In the genomic region with DNA sequence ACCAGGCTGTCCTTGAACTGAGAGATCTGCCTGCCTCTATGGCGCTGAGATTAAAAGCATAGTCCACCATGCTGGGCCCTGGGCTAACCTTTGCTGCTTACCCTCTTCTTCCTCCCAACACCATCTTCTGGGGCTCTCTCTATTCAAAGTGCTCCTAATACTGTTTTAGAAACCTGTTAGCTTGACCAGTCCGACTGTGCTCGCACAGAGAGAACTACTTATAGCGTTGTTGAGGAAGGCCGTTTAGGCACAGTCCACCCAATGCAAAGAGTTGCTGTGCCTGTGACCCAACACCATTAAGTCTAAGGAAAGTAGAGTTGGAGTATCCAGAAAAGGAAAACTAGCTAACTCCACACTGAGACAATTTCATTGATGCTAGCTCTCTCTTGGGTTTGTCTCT, we compare ENCODE assay signal across 8 mouse cellular contexts. TPM values are rescaled to one million over a fixed set of nuclear protein-coding genes. Genes with fewer than 3 reads are reported as not detected.
DNase-seq lines count a peak whose midpoint lies in the region; ATAC-seq and TF ChIP-seq lines count a peak whose summit lies in the region.

No protein-coding gene starts in this region.

- no peak for ATAC-seq in hindbrain, embryonic 12.5 days (ENCODE audit: low FRiP score)
- ATAC-seq in megakaryocyte progenitor cell, adult 5-6 weeks (replicated peaks; ENCODE audit: poor library complexity) = no peak

- peak overlapping the region; percentile 81 for H3K27ac ChIP-seq in kidney, adult 2 months (ENCODE audit: insufficient read depth, low read depth, low read length)
- peak overlapping the region; percentile 88 for H3K27ac ChIP-seq in brown adipose tissue, adult 24 weeks (replicated peaks; ENCODE audit: low read depth, low read length)
- H3K27ac ChIP-seq in hindbrain, embryonic 12.5 days = 0 out of 2 replicates have a peak overlapping the region, but pooled peaks have one; percentile 71
- H3K27ac ChIP-seq in macrophage = peak overlapping the region; percentile 36

- no peaks in the 10 kb centered on the region for H3K36me3 ChIP-seq in kidney, adult 2 months (ENCODE audit: control insufficient read depth, insufficient read depth, low read length)
- no peaks in the 10 kb centered on the region for H3K36me3 ChIP-seq in hindbrain, embryonic 12.5 days
- no peaks in the 10 kb centered on the region for H3K36me3 ChIP-seq in macrophage (ENCODE audit: inconsistent target)

- no peak for DNase-seq in kidney, adult 2 months
- no peak for DNase-seq in kidney, postnatal 4 days
- DNase-seq in layer of hippocampus, adult 9-10 months (ENCODE audit: low spot score) = no peak
- DNase-seq in yolk sac, embryonic 10.5 days (ENCODE audit: low spot score) = no peak

- TF ChIP-seq POLR2A in kidney, adult 2 months (IDR thresholded peaks at IDR 0.05; ENCODE audit: low read depth, low read length) = no peak

- no peaks in the 10 kb centered on the region for H3K79me2 ChIP-seq in macrophage (ENCODE audit: inconsistent target)

- no peaks in the 10 kb centered on the region for H3K9me3 ChIP-seq in hindbrain, embryonic 12.5 days (replicated peaks)

- no peak overlapping the region for H3K4me2 ChIP-seq in hindbrain, embryonic 12.5 days (replicated peaks)

- no peak for TF ChIP-seq CTCF in kidney, adult 2 months (conservative IDR thresholded peaks at IDR 0.05; ENCODE audit: insufficient read depth, insufficient read length, low read depth, low read length)

- peaks cover 25% of the 10 kb centered on the region for H3K4me1 ChIP-seq in kidney, adult 2 months (ENCODE audit: control insufficient read depth, insufficient read depth, low read length)
- peaks cover 24% of the 10 kb centered on the region for H3K4me1 ChIP-seq in brown adipose tissue, adult 24 weeks (ENCODE audit: control insufficient read depth, insufficient read depth, insufficient read length, low read length)
- H3K4me1 ChIP-seq in hindbrain, embryonic 12.5 days = peaks cover 53% of the 10 kb centered on the region

- H3K9ac ChIP-seq in hindbrain, embryonic 12.5 days = no peak overlapping the region

- no peaks in the 10 kb centered on the region for H3K27me3 ChIP-seq in kidney, adult 2 months (replicated peaks; ENCODE audit: control insufficient read depth, insufficient read depth, low read length)
- no peaks in the 10 kb centered on the region for H3K27me3 ChIP-seq in hindbrain, embryonic 12.5 days

- no peak overlapping the region for H3K4me3 ChIP-seq in kidney, adult 2 months (ENCODE audit: insufficient read depth, low read depth, low read length)
- H3K4me3 ChIP-seq in brown adipose tissue, adult 24 weeks (ENCODE audit: insufficient read depth, low read depth, low read length) = no peak overlapping the region
- no peak overlapping the region for H3K4me3 ChIP-seq in hindbrain, embryonic 12.5 days
- H3K4me3 ChIP-seq in macrophage (ENCODE audit: inconsistent target) = no peak overlapping the region

- 87% methylated on average over 5 of the region's 5 CpGs for WGBS in kidney, adult 2 months
- 95% methylated on average over 5 of the region's 5 CpGs for WGBS in hindbrain, embryonic 12.5 days
- 94% methylated on average over 5 of the region's 5 CpGs for WGBS in macrophage (ENCODE audit: missing documents)

RNA-seq across cellular contexts. Expression of a gene that starts 7.2 kb away (rescaled TPM):
- 23.5 and 24.5 TPM in 2 replicates for polyA plus RNA-seq in kidney, adult 2 months (2012; rRNA removed)
- 36.3 and 40.8 TPM in 2 replicates for polyA plus RNA-seq in brown adipose tissue, adult 24 weeks (2012; ENCODE audit: insufficient read depth, insufficient read length, missing spikeins)
- 38.8 and 40.4 TPM in 2 replicates for polyA plus RNA-seq in hindbrain, embryonic 12.5 days (2016; fragmentation: Nextera tagmentation; extraction: Ambion mirVana)
- 100 to 1,000 TPM in 4 of 26 experiments, 10 to 100 TPM in 22; 26.6 to 124 (median 61.3) TPM for total RNA-seq in macrophage (2018; cell fraction: chromatin; rRNA removed)
- 10 to 100 TPM; 35.5 to 64.0 (median 51.6) TPM for total RNA-seq in macrophage (2018; cell fraction: cytosol; rRNA removed)
- total RNA-seq in macrophage (2018; cell fraction: nucleus; rRNA removed) = 100 to 1,000 TPM in 7 of 26 experiments, 10 to 100 TPM in 19; 40.3 to 121 (median 76.1) TPM
- 40.0 to 80.9 TPM (median 44.0 TPM) in 3 replicates for polyA plus RNA-seq in macrophage (2018)
- 60.8 and 62.0 TPM in 2 replicates for total RNA-seq in megakaryocyte progenitor cell, adult 5-6 weeks (2015)
- 76.3 and 99.9 TPM in 2 replicates for total RNA-seq in megakaryocyte progenitor cell, adult 5-6 weeks (2017)

RNA-seq across cellular contexts. Expression of a gene that starts 13.0 kb away (rescaled TPM):
- 140 and 155 TPM in 2 replicates for polyA plus RNA-seq in kidney, adult 2 months (2012; rRNA removed)
- polyA plus RNA-seq in brown adipose tissue, adult 24 weeks (2012; ENCODE audit: insufficient read depth, insufficient read length, missing spikeins) = 78.3 and 90.9 TPM in 2 replicates
- polyA plus RNA-seq in hindbrain, embryonic 12.5 days (2016; fragmentation: Nextera tagmentation; extraction: Ambion mirVana) = 1.2 and 1.3 TPM in 2 replicates
- 10 to 100 TPM in 3 of 26 experiments, 1 to 10 TPM in 19, under 1 TPM in 2, not detected in 2; 0.22 to 19.5 (median 1.8) TPM for total RNA-seq in macrophage (2018; cell fraction: chromatin; rRNA removed)
- 10 to 100 TPM in 3 of 26 experiments, 1 to 10 TPM in 22, under 1 TPM in 1; 0.80 to 16.2 (median 2.0) TPM for total RNA-seq in macrophage (2018; cell fraction: cytosol; rRNA removed)
- 10 to 100 TPM in 6 of 26 experiments, 1 to 10 TPM in 14, under 1 TPM in 6; 0.30 to 28.5 (median 1.6) TPM for total RNA-seq in macrophage (2018; cell fraction: nucleus; rRNA removed)
- polyA plus RNA-seq in macrophage (2018) = 3.0 to 7.6 TPM (median 4.9 TPM) in 3 replicates
- 3.3 and 3.5 TPM in 2 replicates for total RNA-seq in megakaryocyte progenitor cell, adult 5-6 weeks (2015)
- total RNA-seq in megakaryocyte progenitor cell, adult 5-6 weeks (2017) = 0.47 and 0.87 TPM in 2 replicates

RNA-seq across cellular contexts. Expression of a gene that starts 16.6 kb away (rescaled TPM):
- 21.0 and 24.5 TPM in 2 replicates for polyA plus RNA-seq in kidney, adult 2 months (2012; rRNA removed)
- polyA plus RNA-seq in brown adipose tissue, adult 24 weeks (2012; ENCODE audit: insufficient read depth, insufficient read length, missing spikeins) = 9.2 and 16.9 TPM in 2 replicates
- polyA plus RNA-seq in hindbrain, embryonic 12.5 days (2016; fragmentation: Nextera tagmentation; extraction: Ambion mirVana) = 62.5 and 66.5 TPM in 2 replicates
- 100 to 1,000 TPM in 5 of 26 experiments, 10 to 100 TPM in 21; 26.5 to 137 (median 57.5) TPM for total RNA-seq in macrophage (2018; cell fraction: chromatin; rRNA removed)
- 10 to 100 TPM; 21.0 to 40.3 (median 26.0) TPM for total RNA-seq in macrophage (2018; cell fraction: cytosol; rRNA removed)
- 10 to 100 TPM; 28.9 to 86.2 (median 50.2) TPM for total RNA-seq in macrophage (2018; cell fraction: nucleus; rRNA removed)
- polyA plus RNA-seq in macrophage (2018) = 21.2 to 29.9 TPM (median 22.1 TPM) in 3 replicates
- total RNA-seq in megakaryocyte progenitor cell, adult 5-6 weeks (2015) = 38.3 and 39.0 TPM in 2 replicates
- 18.3 and 31.7 TPM in 2 replicates for total RNA-seq in megakaryocyte progenitor cell, adult 5-6 weeks (2017)

RNA-seq across cellular contexts. Expression of a gene that starts 47.7 kb away (rescaled TPM):
- polyA plus RNA-seq in kidney, adult 2 months (2012; rRNA removed) = 92.7 and 97.2 TPM in 2 replicates
- polyA plus RNA-seq in brown adipose tissue, adult 24 weeks (2012; ENCODE audit: insufficient read depth, insufficient read length, missing spikeins) = 64.4 and 82.3 TPM in 2 replicates
- polyA plus RNA-seq in hindbrain, embryonic 12.5 days (2016; fragmentation: Nextera tagmentation; extraction: Ambion mirVana) = 67.2 and 68.4 TPM in 2 replicates
- 10 to 100 TPM in 20 of 26 experiments, 1 to 10 TPM in 6; 3.6 to 48.8 (median 15.3) TPM for total RNA-seq in macrophage (2018; cell fraction: chromatin; rRNA removed)
- 10 to 100 TPM in 17 of 26 experiments, 1 to 10 TPM in 9; 6.7 to 18.6 (median 11.3) TPM for total RNA-seq in macrophage (2018; cell fraction: cytosol; rRNA removed)
- 10 to 100 TPM in 12 of 26 experiments, 1 to 10 TPM in 14; 4.3 to 29.5 (median 9.6) TPM for total RNA-seq in macrophage (2018; cell fraction: nucleus; rRNA removed)
- polyA plus RNA-seq in macrophage (2018) = 8.2 to 12.1 TPM (median 9.8 TPM) in 3 replicates
- 34.2 and 34.6 TPM in 2 replicates for total RNA-seq in megakaryocyte progenitor cell, adult 5-6 weeks (2015)
- 21.8 and 25.3 TPM in 2 replicates for total RNA-seq in megakaryocyte progenitor cell, adult 5-6 weeks (2017)

RNA-seq across cellular contexts. Expression of a gene that starts 48.4 kb away (rescaled TPM):
- 4.2 and 4.7 TPM in 2 replicates for polyA plus RNA-seq in kidney, adult 2 months (2012; rRNA removed)
- 0.40 TPM in 1 of 2 replicates, not detected in the other for polyA plus RNA-seq in brown adipose tissue, adult 24 weeks (2012; ENCODE audit: insufficient read depth, insufficient read length, missing spikeins)
- 3.1 and 4.1 TPM in 2 replicates for polyA plus RNA-seq in hindbrain, embryonic 12.5 days (2016; fragmentation: Nextera tagmentation; extraction: Ambion mirVana)
- total RNA-seq in macrophage (2018; cell fraction: chromatin; rRNA removed) = 1 to 10 TPM in 7 of 26 experiments, under 1 TPM in 14, not detected in 5; 0.20 to 4.3 (median 0.79) TPM
- total RNA-seq in macrophage (2018; cell fraction: cytosol; rRNA removed) = under 1 TPM; 0.03 to 0.42 (median 0.21) TPM
- total RNA-seq in macrophage (2018; cell fraction: nucleus; rRNA removed) = 1 to 10 TPM in 2 of 26 experiments, under 1 TPM in 18, not detected in 6; 0.23 to 1.8 (median 0.70) TPM
- polyA plus RNA-seq in macrophage (2018) = 0.23 to 0.34 TPM (median 0.31 TPM) in 3 replicates
- 0.24 and 1.8 TPM in 2 replicates for total RNA-seq in megakaryocyte progenitor cell, adult 5-6 weeks (2015)
- total RNA-seq in megakaryocyte progenitor cell, adult 5-6 weeks (2017) = not detected in 2 replicates

Comparison
In these comparisons a context has a peak if more than half of its experiments do, and no peak if none do; other contexts are left out.
1. H3K27ac ChIP-seq: peak in every context shown above with its lines; median percentile 88 in brown adipose tissue, adult 24 weeks; 81 in kidney, adult 2 months; 71 in hindbrain, embryonic 12.5 days; 36 in macrophage.